In genomic region chr17:3451077-3451476, GRCm38 (mm10) we compare ENCODE assay signal across 9 mouse cellular contexts.
DNase-seq lines count a peak whose midpoint lies in the region; ATAC-seq and TF ChIP-seq lines count a peak whose summit lies in the region.
"Had no signal": no experiment of that assay in that cellular context is flagged by ENCODE, and none has a peak within 500 bp of the region (broad histone marks: within the 10 kb centered on the region; RNA-seq: fewer than 3 reads in every experiment).

No protein-coding gene starts in this region.

- no peak overlapping the region for H3K27ac ChIP-seq in MEL (ENCODE audit: control insufficient read depth, low read depth, low read length)
- H3K27ac ChIP-seq in kidney, embryonic 15.5 days = no peak overlapping the region
- H3K27ac ChIP-seq: heart, embryonic 15.5 days had no signal

- no peak for TF ChIP-seq EP300 in MEL (IDR thresholded peaks at IDR 0.05; ENCODE audit: low read depth in 1 of 2, low read length in 2 of 2)

- peak; percentile 63 for TF ChIP-seq RAD21 in MEL (IDR thresholded peaks at IDR 0.05; ENCODE audit: low read depth, low read length)

- H3K36me3 ChIP-seq in MEL (ENCODE audit: control insufficient read depth in 1 of 2, insufficient read depth in 2 of 2, low read length in 2 of 2) = peaks cover 0 to 2% of the 10 kb centered on the region in 2 experiments; a peak in 2 of 4 replicates
- no peaks in the 10 kb centered on the region; the same call in 1 of the 2 replicates for H3K36me3 ChIP-seq in kidney, embryonic 15.5 days
- H3K36me3 ChIP-seq: heart, embryonic 15.5 days had no signal

- 0 out of 2 replicates have a peak, but pooled peaks have one; percentile 37 for ATAC-seq in kidney, embryonic 15.5 days (replicated peaks; ENCODE audit: low FRiP score)

- peak; percentile 55 to 95 (median 90) for TF ChIP-seq CTCF in MEL (IDR thresholded peaks at IDR 0.05 in 2 of 3, conservative IDR thresholded peaks at IDR 0.05 in 1 of 3; ENCODE audit: control insufficient read depth in 1 of 3, insufficient read depth in 1 of 3, low read depth in 2 of 3, low read length in 3 of 3, poor library complexity in 1 of 3, severe bottlenecking in 1 of 3)

- DNase-seq in A20 (ENCODE audit: low read depth, low spot score) (peak; percentile 83), MEL (ENCODE audit: low read depth, low spot score) (peak; percentile 78)
- peak; percentile 5 for DNase-seq in cerebellum, adult 11-12 months
- DNase-seq in frontal cortex, postnatal 36 days (ENCODE audit: low spot score in 2 of 2) = peak; percentile 37 to 55
- DNase-seq in lung, adult 18-20 months = peak; percentile 59 to 70
- peak; percentile 63 for DNase-seq in right cerebral cortex, postnatal 4 days
- peak; percentile 20 to 70 for DNase-seq in urinary bladder, postnatal 4 days (ENCODE audit: low spot score in 2 of 2)

- no peak for TF ChIP-seq POLR2A in MEL (IDR thresholded peaks at IDR 0.05; ENCODE audit: control insufficient read depth in 1 of 2, insufficient read depth in 1 of 2, low read depth in 1 of 2, low read length in 2 of 2, poor library complexity in 1 of 2)

- H3K27me3 ChIP-seq in MEL (ENCODE audit: control insufficient read depth in 1 of 2, insufficient read depth in 2 of 2, low read length in 2 of 2) = 0 out of 4 replicates have a peak, but pooled peaks cover 0 to 1% of the 10 kb centered on the region in 2 experiments
- no peaks in the 10 kb centered on the region for H3K27me3 ChIP-seq in kidney, embryonic 15.5 days
- H3K27me3 ChIP-seq: heart, embryonic 15.5 days had no signal

- no peaks in the 10 kb centered on the region for H3K79me2 ChIP-seq in MEL (ENCODE audit: control insufficient read depth, insufficient read depth, low read length, poor library complexity)

- peaks cover 0 to 5% of the 10 kb centered on the region in 2 experiments; a peak in 1 of 4 replicates for H3K4me1 ChIP-seq in MEL (ENCODE audit: control insufficient read depth in 1 of 2, insufficient read depth in 2 of 2, low read length in 2 of 2)
- peaks cover 10% of the 10 kb centered on the region; the same call in 1 of the 2 replicates for H3K4me1 ChIP-seq in kidney, embryonic 15.5 days

- H3K4me3 ChIP-seq in MEL (ENCODE audit: control insufficient read depth in 1 of 2, insufficient read depth in 1 of 2, low read depth in 2 of 2, low read length in 2 of 2) = no peak overlapping the region
- no peak overlapping the region for H3K4me3 ChIP-seq in kidney, embryonic 15.5 days (replicated peaks)
- H3K4me3 ChIP-seq: heart, embryonic 15.5 days had no signal

- no peak overlapping the region for H3K4me2 ChIP-seq in kidney, embryonic 15.5 days
- H3K4me2 ChIP-seq: heart, embryonic 15.5 days had no signal

- 91% methylated on average over 2 of the region's 2 CpGs for WGBS in kidney, embryonic 15.5 days

- no peak overlapping the region for H3K9ac ChIP-seq in MEL (ENCODE audit: control insufficient read depth, low read depth, low read length, poor library complexity, severe bottlenecking)
- H3K9ac ChIP-seq in kidney, embryonic 15.5 days = no peak overlapping the region
- H3K9ac ChIP-seq: heart, embryonic 15.5 days had no signal

- H3K9me3 ChIP-seq in MEL (replicated peaks; ENCODE audit: insufficient read depth, low read length) = no peaks in the 10 kb centered on the region
- H3K9me3 ChIP-seq in kidney, embryonic 15.5 days (replicated peaks) = no peaks in the 10 kb centered on the region
- H3K9me3 ChIP-seq: heart, embryonic 15.5 days had no signal

TF ChIP-seq in MEL, 35 proteins besides CTCF, POLR2A, EP300 and RAD21:
- TF ChIP-seq BHLHE40 (IDR thresholded peaks at IDR 0.05; ENCODE audit: borderline replicate concordance, low read depth, low read length) (no peak), JUND (IDR thresholded peaks at IDR 0.05; ENCODE audit: low read depth, low read length) (no peak), TCF12 (IDR thresholded peaks at IDR 0.05; ENCODE audit: low read depth, low read length) (no peak), RCOR1 (IDR thresholded peaks at IDR 0.05; ENCODE audit: low read depth, low read length) (no peak), ZC3H11A (IDR thresholded peaks at IDR 0.05; ENCODE audit: low read depth, low read length) (peak; percentile 51; the same call in 1 of the 2 replicates), MEF2A (IDR thresholded peaks at IDR 0.05; ENCODE audit: extremely low read depth, insufficient replicate concordance, low read depth, low read length, poor library complexity, severe bottlenecking) (no peak), NRF1 (IDR thresholded peaks at IDR 0.05; ENCODE audit: insufficient read depth, low read depth, low read length, poor library complexity, severe bottlenecking) (no peak), UBTF (IDR thresholded peaks at IDR 0.05; ENCODE audit: borderline replicate concordance, insufficient read depth, low read depth, low read length) (no peak), E2F4 (IDR thresholded peaks at IDR 0.05; ENCODE audit: borderline replicate concordance, low read depth, low read length) (no peak), SMC3 (IDR thresholded peaks at IDR 0.05; ENCODE audit: low read depth, low read length) (peak; percentile 88), CHD1 (IDR thresholded peaks at IDR 0.05; ENCODE audit: low read depth, low read length) (no peak), KAT2A (conservative IDR thresholded peaks at IDR 0.05; ENCODE audit: low read depth, low read length) (no peak), MYB (IDR thresholded peaks at IDR 0.05; ENCODE audit: low read depth, low read length) (no peak), GABPA (IDR thresholded peaks at IDR 0.05; ENCODE audit: low read depth, low read length) (no peak), TBP (IDR thresholded peaks at IDR 0.05; ENCODE audit: low read depth, low read length) (0 out of 2 replicates have a peak, but pooled peaks have one; percentile 18), MAZ (IDR thresholded peaks at IDR 0.05; ENCODE audit: low read depth, low read length) (no peak), GATA1 (IDR thresholded peaks at IDR 0.05; ENCODE audit: low read depth, low read length) (no peak)

Comparison
In these comparisons a context has a peak if more than half of its experiments do, and no peak if none do; other contexts are left out.
1. DNase-seq: peak in every context shown above with its lines; median percentile 83 in A20; 78 in MEL; 64 in lung, adult 18-20 months; 63 in right cerebral cortex, postnatal 4 days; 46 in frontal cortex, postnatal 36 days; 45 in urinary bladder, postnatal 4 days; 5 in cerebellum, adult 11-12 months.